Mouse (Mus musculus): ENCODE data around the gene Gm10663. TPM values are rescaled to one million over a fixed set of nuclear protein-coding genes. Genes with fewer than 3 reads are reported as not detected.

Gm10663 gene
- not detected for total RNA-seq (2021)
- long read RNA-seq, partial matches to known transcripts, result 0 of 1 reads
- long read RNA-seq, other reads (novel, unspliced or antisense), result 1 of 1 reads

DNA sequence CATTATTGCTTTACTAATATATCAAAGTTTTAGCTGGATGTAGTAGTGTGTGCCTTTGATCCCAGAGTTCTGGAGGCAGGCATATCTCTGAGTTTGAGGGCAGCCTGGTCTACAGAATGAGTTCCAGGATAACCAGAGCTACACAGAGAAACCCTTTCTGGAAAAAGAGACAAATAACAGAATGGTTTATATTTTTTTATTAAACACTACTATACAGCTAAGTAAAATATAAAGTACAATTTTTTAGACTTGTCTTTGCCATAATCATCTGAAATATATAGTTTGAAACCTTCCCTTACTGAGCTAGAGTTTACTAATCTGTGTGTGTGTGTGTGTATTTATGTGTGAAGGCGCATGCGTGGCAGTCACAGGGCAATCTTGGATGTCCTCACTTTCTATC, at the start of gene Gm10663:
Gm10663 (plus strand) TSS at position 301 of the 400 bp plus-strand sequence.
- DNase-seq (ENCODE audit: low spot score in 2 of 2), result no peak

DNA sequence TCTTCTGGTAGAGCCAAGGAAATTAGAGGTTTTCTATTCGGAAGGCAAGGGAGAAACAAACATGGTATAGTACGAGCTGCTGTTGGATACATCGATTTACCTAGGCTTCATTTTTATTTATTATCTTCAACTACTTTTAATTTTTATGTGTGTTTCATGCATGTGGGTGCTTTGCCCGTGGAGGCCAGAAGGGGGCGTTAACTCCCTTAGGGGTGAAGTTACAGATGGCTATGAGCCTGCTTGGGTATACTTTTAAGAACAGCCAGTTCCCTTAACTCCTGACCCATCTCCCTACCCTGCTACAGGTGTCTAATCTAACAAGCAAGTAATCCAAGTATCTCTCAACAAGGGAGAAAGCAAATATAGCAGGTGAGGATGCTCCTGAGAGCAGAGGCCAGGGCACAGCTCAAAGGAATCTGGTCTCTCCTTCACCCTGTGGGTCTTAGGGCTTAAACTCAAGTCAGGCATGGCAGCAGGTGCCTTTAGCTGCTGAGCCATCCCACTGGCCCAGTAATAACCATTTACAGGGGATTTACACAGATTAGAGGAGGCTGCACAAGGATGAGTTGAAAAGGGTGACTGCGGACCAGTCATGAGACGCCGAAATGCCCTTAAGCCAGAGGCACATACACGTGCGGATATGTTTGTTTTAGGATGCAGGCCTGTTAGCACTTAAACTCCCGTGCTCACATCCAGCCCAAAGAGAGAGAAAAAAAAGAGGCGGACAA, 45.7 kb upstream of the Gm10663 start:
- no peak for DNase-seq (ENCODE audit: low spot score in 2 of 2)

DNA sequence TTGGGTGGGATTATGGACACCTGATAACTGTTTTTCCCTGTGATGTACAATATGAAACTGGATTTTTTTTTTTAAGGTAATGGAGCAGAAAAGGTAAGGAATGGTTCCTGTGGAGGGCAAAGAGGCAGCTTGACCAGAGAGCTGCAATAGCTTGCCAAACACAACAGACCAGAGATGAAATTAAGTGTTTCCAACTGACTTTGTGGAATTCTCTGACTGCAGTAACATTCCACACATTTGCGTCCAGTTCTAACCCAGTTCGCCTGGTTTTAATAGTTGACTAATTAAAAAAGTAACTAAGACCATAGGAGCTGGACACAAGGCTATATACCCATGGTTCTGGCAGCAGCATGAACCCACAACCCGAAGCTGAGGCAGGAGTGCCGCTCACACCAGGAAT, 45.1 kb upstream of the Gm10663 start:
- no peak for DNase-seq (ENCODE audit: low spot score in 2 of 2)

DNA sequence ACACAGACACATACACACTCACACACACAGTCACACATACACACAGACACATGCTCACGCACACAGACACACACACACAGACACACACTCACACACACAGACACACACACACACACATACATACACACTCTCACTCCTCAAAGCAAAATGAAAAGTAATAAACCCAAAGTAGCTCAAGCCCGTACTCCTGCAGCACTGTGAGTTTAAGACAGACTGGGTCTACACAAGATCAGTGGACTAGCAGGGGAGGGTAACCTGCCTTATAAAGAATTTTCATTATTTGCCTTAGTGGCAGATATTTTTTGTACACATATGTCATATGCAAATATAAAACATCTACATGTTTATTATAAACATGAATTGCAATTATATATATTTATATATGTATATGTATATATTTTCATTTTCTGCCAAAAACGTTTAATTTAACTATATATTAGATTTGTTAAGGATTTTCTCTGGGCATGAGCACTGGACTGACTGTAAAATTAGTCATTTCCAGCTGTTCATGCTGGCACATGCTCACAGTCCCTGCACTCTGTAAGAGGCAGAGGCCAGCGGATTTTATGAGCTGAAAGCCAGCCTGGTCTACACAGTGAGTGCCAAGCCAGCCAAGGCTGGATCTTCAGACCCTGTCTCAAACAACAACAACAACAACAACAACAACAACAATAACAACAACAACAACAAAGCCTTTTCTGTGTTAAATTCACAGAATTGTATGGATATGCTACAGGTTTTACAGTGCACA, 43.9 kb upstream of the Gm10663 start:
- no peak for DNase-seq (ENCODE audit: low spot score in 2 of 2)

DNA sequence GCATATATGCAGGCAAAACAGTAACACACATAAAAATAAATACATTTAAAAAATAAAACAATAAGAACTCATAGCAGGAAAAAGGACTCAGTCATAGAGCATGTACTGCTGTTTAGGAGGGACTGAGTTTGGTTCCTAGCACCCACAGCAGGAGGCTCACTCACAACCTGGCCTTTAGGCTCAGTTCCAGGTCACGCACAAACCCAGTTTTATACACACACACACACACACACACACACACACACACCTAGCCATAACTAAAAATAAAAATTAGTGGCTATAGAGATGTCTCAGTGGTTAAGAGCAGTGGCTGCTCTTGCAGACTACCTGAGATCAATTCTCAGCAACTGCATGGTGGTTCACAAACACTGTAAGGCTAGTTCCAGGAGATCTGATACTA, 42.7 kb upstream of the Gm10663 start:
- DNase-seq (ENCODE audit: low spot score in 2 of 2), result no peak

DNA sequence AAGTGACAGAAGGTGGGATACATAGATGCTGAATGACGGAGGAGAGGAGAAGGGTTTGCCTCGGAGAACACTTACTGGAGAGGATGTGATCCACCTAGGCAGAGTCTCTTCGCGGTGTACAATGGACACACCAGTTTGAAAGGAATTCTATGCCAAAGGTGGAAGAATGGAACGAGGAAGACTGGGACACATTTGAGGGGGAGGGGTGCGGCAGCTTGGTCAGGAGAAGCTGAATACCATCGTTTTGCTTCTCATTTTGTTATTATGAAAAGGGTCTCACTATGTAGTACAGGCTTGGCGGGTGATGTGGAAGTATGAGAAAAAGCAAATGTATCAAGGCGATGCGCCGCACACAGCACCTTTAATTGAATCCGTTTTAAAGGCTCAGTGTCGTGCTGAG, 41.8 kb upstream of the Gm10663 start:
- DNase-seq (ENCODE audit: low spot score in 2 of 2), result no peak

DNA sequence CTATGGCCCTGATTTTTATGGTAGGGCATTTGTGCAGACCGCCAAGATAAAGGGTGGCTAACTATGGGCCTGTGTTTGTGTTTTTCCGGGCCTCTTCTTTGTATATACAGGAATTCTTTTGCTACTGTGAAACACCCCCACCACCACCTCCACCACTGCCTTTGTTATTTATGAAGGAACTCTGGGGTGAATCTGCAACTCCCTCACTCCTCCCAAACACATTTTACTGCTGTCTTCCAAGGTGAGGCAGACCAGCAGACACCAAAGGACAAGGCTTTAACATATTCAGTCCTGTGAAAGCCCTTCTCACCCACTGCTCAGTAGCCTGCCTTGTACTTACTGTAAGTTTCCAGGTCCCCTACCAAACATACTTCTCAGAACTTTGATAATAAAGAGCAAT, 40.7 kb upstream of the Gm10663 start:
- DNase-seq (ENCODE audit: low spot score in 2 of 2), result no peak

DNA sequence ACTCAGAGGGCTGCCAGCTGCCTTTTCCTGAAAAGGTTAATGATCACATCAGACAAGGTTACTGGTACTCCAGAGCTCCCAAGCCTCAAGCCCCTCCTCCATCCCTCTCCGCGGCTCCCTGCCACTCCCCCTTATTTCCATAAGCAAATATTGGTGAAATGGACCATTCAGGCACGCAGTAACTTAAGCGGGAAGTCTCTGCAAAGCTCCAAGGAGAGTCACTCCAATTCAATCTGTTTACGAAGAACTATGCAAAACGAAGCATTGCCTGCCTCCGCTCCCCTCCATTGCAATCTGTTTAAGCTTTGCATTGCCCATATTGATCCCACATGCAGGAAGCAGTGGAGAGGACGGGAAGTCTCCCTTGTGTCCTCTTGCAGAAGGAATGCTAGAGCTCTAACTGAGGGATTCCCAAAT, 37.7 kb upstream of the Gm10663 start, which contains the start of gene Apela:
Apela (minus strand) TSS at position 220 of the 417 bp plus-strand sequence.
- DNase-seq (ENCODE audit: low spot score in 2 of 2), result peak; percentile 11 to 55

DNA sequence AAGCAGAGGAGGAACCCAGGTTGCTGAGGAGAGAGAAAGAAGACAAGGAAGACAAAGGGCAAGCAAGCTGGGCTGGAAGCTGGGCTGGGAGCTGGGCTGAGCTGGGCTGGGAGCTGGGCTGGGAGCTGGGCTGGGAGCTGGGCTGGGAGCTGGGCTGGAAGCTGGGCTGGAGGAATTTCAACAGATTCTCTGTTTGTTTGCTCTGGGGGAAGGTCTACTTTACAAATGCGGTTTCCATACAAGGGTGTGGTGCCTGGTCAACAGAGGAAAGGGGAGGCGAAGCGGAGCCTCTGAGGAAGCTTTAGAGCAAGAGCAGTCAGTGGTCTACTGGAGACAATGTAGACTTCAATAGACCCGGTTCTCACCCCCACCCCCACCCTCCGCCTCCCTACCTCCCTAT, 28.3 kb upstream of the Gm10663 start:
- DNase-seq (ENCODE audit: low spot score in 2 of 2), result no peak

DNA sequence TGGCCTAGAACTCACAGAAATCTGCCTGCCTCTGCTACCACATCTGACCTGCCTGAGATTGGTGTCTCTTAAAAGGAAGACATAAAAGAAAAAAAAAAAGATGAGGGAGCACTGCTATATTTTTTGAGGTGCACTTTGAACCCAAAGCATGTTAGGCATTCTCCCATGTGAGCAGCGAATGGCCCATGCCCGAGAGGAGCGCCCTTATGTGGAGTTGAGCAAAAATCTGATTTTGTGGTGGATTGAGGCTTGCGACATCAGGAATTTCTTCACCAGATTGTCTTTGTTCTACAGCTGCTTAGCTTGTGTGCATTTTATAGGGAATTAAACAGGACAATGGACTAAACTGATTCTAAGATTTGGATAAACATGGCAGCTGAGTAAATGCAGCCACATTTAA, 27.6 kb upstream of the Gm10663 start:
- DNase-seq (ENCODE audit: low spot score in 2 of 2), result no peak

DNA sequence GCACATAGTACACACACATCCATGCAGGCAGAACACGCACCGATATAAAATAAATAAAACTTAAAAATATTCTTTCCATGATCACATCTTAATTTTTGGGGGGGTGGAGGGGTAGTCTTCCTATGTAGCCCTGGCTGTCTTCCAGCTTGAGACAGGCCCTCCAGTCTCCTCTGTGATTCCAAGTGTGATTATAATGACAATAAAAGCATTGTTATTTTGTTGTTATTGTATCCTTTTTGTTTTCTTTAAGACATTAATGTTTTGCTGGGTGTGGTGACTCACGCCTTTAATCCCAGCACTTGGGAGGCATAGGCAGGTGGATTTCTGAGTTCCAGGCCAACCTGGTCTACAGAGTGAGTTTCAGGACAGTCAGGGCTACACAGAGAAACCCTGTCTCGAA, 27.0 kb upstream of the Gm10663 start:
- no peak for DNase-seq (ENCODE audit: low spot score in 2 of 2)

DNA sequence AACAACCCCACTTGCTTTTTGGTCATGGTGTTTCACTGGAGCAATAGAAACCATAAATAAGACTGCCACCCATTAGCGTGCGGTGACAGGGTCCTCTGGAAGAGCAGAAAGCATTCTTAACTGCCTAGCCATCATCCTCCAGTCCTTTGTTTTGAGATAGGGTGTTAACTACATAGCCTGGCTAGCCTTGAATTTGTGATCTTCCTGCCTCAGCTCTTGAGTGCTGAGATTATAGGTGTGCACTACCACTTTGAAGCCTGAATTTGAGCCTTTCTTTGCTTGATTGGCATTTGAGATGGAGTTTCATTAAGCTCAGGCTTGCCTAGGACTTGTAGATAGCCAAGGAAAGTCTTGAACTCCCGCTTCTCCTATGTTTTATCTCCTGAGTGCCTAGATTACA, 21.3 kb upstream of the Gm10663 start:
- DNase-seq (ENCODE audit: low spot score in 2 of 2), result no peak

DNA sequence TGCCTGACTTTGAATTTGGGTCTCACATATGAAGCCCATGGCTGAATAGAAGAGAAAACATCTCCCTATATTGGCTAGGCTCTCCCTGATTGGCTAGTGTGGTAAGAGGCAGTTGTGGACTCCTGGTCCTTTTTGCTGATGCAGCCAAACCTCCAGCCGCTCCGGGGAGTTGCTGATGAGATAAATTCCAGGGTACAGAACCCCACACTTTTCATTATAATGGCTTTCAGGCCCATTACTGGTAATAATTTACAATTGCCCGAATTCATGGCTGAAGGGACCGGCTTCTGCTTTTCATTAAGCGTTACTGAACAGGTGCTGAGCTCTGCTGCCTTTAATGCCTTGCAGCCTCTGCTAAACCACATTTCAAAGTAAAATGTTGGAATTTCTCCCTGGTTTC, 20.9 kb upstream of the Gm10663 start:
- DNase-seq (ENCODE audit: low spot score in 2 of 2), result no peak

DNA sequence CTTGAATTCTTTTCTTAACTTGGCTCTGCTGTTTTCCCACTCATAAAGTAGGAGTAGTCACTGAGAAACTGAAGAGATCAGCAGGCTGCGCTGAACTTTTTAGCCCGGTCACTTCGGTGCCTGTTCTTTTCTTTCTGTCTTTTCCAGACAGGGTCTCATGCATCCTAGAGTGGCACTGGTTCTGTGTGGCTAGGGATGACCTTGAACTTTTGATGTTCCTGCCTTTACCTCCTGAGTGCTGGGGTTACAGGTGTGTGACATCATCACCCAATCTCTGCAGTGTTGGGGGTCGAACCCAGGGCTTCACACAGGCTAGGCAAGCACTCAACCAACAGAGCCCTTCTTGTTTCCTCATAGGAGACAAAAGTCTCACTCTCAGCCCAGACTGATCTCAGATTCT, 18.1 kb upstream of the Gm10663 start:
- no peak for DNase-seq (ENCODE audit: low spot score in 2 of 2)

DNA sequence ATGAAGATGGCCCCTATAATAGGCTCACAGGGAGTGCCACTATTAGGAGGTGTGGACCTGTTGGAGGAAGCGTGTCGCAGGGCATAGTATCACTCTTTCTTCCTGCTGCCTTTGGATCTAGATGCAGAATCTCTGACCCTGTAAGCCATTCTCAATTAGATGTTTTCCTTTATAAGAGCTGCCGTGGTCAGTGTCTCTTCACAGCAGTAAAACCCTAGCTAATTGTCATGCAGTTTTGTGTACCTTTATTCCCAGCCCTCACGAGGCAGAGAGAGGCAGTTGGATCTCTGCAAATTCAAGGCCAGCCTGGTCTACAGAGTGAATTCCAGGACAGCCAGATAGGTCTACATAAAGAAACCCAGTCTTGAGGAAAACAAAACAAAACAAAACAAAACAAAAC, 12.6 kb upstream of the Gm10663 start:
- DNase-seq (ENCODE audit: low spot score in 2 of 2), result no peak

DNA sequence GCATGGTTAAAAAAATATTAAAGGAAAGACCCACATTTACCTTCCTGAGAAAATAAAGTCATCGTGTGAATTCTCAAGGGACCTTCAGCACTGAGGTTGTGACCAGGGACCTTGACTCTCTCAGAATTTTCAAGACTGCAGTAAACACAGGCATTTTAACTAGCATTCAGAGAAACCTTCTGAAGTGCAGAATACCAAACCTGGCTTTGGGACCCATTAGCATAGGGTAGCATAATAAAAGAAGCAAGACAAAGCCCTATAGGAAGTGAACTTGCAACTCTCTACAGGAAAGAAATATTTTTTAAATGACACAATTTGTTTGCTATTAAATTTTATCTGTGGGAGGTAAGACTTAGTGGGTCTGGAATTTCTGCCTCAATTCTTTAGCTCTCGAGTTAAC, 10.8 kb upstream of the Gm10663 start:
- DNase-seq (ENCODE audit: low spot score in 2 of 2), result no peak

DNA sequence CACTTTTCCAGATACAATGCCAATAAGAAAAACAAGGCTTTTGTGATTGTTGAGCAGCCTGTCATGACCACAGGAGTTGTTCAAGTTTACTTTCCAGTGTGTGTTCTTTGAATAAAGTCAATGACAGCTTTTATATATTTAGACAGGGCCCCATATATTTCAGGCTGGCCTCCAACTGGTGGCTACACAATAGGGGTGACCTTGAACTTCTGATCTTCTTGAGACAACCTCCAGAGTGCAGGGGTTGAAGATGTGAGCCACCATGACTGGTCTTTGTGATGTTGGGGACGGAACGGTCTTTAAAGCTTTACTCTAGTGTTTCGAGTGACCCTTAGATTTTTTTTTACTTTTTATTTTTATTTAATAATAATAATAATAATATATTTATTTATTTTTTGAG, 9.2 kb upstream of the Gm10663 start:
- DNase-seq (ENCODE audit: low spot score in 2 of 2), result no peak

DNA sequence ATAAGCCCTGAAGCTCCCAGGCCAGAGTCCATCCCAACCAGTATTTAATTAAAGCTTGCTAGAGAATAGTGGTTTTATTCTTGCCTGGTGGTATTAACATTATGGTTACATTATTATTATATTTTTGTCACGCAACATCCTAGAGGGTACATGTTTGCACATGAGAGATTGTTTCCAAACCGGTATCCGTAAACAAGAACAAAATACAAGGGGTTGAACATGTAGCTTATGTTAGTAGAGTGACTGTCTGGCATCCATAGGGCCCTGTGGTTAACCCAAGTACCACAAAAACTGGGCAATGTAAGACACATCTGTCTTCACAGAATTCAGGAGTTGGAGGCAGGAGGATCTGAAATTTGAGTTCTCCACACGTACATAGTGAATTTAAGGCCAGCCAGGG, 7.8 kb upstream of the Gm10663 start:
- DNase-seq (ENCODE audit: low spot score in 2 of 2), result no peak

DNA sequence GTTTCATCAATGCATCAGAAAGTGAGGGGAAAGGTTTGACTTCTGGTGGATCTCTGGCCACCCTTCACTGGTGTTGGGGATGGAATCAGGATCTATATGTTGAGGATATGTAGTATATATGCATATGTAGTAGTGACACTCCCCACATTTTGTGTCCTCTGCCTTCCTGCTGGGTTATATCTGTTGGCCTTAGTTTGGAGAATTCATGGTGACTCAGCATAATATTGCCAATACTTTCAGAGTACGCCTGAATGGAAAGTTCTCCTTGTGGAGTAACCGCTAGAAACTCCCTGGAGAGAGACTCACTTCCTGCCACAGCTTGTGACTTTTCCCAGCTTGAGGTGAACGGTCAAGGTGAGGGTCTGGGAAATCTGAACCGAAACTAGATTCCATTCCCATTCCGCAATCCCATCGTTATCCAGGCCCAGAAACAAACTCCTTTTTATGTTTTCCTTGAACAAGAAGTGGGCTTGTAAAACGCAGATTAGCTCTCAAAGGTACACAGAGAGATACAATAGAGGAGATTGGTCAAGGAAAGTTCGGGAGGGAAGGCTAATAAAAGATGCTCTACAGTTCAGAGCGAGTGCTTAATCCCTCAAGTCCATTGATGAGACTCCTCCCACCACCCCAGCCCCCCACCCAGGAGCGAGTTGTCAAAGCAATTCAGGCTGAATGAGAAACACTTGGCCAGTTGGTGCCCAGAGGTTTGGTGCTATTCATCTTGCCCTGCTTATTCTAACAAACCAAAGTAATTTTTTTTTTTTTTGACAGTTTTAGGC, 7.0 kb upstream of the Gm10663 start:
- no peak for DNase-seq (ENCODE audit: low spot score in 2 of 2)

DNA sequence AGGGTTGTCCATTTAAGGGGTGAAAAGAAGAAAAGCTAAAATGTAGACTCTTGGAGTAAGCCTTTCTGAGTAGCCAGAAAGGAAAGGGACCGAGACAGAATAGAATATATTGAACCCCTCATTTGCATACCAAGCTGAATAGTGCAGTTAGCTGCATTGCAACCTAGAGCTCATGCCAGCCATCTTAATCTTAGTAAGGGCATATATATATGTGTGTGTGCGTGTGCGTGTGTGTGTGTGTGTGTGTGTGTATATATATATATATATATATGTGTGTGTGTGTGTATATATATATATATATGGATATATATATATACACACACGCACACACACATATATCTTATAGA, 6.4 kb upstream of the Gm10663 start:
- DNase-seq (ENCODE audit: low spot score in 2 of 2), result no peak

DNA sequence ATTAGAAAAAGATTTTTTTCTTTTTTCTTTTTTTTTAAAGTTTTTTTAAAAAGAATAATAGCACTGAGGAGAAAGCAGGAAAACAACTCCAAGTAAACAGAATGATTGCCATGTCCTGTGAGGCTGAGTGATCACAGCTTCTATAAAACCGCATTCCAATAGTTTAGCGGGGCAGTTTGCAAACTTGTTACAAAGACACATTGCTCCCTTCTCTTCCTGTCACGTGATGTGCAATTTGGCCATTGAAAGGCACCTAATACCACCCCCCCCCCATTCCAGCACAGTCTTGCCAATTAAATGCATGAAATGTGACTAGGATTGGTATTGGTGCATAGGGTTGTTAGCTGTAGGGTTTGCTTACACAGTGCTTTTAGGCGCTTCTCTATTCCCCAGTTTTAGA, 3.8 kb upstream of the Gm10663 start:
- no peak for DNase-seq (ENCODE audit: low spot score in 2 of 2)

DNA sequence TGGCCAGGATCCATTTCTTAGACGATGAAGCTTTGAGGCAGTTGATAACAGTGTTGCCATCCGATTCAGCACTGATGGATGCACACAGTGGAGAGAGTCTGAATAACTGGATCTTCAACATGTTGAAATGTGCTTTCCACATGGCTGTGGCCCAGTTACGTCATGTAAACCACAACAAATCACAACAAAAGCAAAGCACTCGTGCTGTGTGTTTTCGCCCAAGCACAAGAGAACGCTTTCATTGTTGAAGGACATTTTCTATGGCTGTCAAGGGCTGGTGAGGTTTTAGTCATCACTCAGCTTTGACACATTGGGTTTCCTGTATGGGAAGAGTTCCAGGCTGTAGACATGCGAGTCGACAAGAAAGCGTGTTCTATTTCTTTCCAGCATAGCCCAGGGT, 5.9 kb downstream of the Gm10663 start:
- DNase-seq (ENCODE audit: low spot score in 2 of 2), result no peak
